Mouse (Mus musculus): ENCODE data around the gene Hist1h2be. TPM values are rescaled to one million over a fixed set of nuclear protein-coding genes. Genes with fewer than 3 reads are reported as not detected.
"Not testable (repeated sequence)": the region's sequence is repeated elsewhere in the genome, so short reads cannot be mapped to it uniquely, and the experiment has no call there.

Gene Hist1h2be
- polyA plus RNA-seq, 1 experiment from 2014 or later: 1.5 TPM

GRCm38 (mm10) chr13:23595622-23596372 is 25.1 kb downstream of the Hist1h2be start:
- no peaks in the 10 kb centered on the region for H3K9me3 ChIP-seq (ENCODE audit: control insufficient read depth, low read length)
- no peaks in the 10 kb centered on the region for H3K27me3 ChIP-seq (replicated peaks; ENCODE audit: control insufficient read depth, insufficient read depth, low read length)
- no peak for ATAC-seq (ENCODE audit: low read depth)
- no peak overlapping the region for H3K4me3 ChIP-seq (ENCODE audit: low read depth, low read length)
- 78% methylated on average over 7 of the region's 7 CpGs for WGBS
- no peak overlapping the region for H3K27ac ChIP-seq (replicated peaks; ENCODE audit: low read depth, low read length)
- no peak overlapping the region for H3K9ac ChIP-seq (ENCODE audit: low read depth, low read length)
- no peak for DNase-seq (ENCODE audit: low spot score)
- no peaks in the 10 kb centered on the region for H3K36me3 ChIP-seq (ENCODE audit: control insufficient read depth, insufficient read depth, low read length)
- no peaks in the 10 kb centered on the region for H3K4me1 ChIP-seq (ENCODE audit: control insufficient read depth, insufficient read depth, low read length)
- no peak overlapping the region for H3K4me2 ChIP-seq (ENCODE audit: low read depth, low read length)

DNA sequence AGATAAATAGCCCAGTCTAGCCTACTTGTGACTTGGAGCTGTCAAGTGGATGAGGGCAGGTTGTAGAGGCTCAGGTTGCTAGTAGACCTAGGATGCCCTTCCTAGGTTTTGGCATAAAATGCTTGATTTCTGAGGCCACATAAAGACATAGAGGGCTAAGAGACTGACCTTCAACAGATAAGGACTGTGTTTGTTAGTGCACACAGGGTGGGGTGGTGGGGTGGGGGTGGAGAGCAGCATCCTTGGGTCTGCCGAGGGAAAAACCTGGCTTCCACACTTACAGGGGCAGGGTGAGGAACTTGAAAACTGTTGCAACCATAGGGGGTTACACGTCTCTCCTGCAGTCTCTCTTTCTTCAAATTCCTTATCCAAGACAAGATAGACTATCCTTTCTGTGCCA is 25.7 kb downstream of the Hist1h2be start:
- Histone ChIP-seq H3K9me3 (ENCODE audit: control insufficient read depth, low read length) (no peaks in the 10 kb centered on the region), H3K36me3 (ENCODE audit: control insufficient read depth, insufficient read depth, low read length) (no peaks in the 10 kb centered on the region), H3K4me3 (ENCODE audit: low read depth, low read length) (no peak overlapping the region), H3K27me3 (replicated peaks; ENCODE audit: control insufficient read depth, insufficient read depth, low read length) (no peaks in the 10 kb centered on the region), H3K4me2 (ENCODE audit: low read depth, low read length) (no peak overlapping the region), H3K27ac (replicated peaks; ENCODE audit: low read depth, low read length) (no peak overlapping the region), H3K9ac (ENCODE audit: low read depth, low read length) (no peak overlapping the region), H3K4me1 (ENCODE audit: control insufficient read depth, insufficient read depth, low read length) (no peaks in the 10 kb centered on the region)
- 79% methylated on average over 2 of the region's 2 CpGs for WGBS
- no peak for ATAC-seq (ENCODE audit: low read depth)
- no peak for DNase-seq (ENCODE audit: low spot score)

DNA sequence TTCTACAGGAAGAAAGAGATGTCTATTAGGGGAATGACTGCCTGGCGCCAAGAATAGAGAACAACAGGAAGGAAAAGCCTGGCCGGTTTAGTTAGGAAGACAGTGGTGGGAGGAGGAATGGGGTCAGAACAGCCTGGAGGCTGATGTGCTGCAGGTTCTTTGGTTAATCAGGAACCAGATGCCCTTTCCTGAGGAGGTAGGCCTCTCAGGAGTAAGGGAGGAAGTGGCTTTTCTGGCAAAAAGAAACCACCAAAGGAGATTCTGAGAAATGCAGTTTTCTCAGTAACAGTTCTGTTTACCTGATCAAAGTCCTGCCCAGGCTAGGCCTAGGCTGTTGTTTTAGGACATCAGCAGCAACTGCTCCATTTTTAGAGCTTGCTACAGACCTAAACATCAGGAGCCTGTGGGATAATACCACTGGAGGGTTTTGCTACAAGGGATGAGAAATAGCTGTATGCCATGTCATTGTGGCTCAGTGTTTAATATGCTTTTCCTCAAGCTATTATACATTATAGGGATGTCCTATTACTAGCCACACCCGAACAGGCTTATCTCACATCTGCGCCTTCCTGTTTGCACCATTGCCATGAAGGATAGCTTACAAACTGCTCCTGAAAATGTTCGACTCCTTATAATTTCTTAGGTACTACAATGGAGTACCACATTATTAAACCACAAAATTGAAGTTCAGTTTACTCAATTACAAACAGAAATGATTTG is 27.7 kb downstream of the Hist1h2be start:
- Histone ChIP-seq H3K4me3 (ENCODE audit: low read depth, low read length) (no peak overlapping the region), H3K36me3 (ENCODE audit: control insufficient read depth, insufficient read depth, low read length) (no peaks in the 10 kb centered on the region), H3K4me1 (ENCODE audit: control insufficient read depth, insufficient read depth, low read length) (no peaks in the 10 kb centered on the region), H3K9me3 (ENCODE audit: control insufficient read depth, low read length) (no peaks in the 10 kb centered on the region), H3K27ac (replicated peaks; ENCODE audit: low read depth, low read length) (peak overlapping the region; percentile 33; the same call in 1 of the 2 replicates), H3K4me2 (ENCODE audit: low read depth, low read length) (no peak overlapping the region), H3K9ac (ENCODE audit: low read depth, low read length) (no peak overlapping the region), H3K27me3 (replicated peaks; ENCODE audit: control insufficient read depth, insufficient read depth, low read length) (no peaks in the 10 kb centered on the region)
- DNase-seq (ENCODE audit: low spot score): peak; percentile 27
- 67% methylated on average over 5 of the region's 5 CpGs for WGBS
- ATAC-seq (ENCODE audit: low read depth): no peak

DNA sequence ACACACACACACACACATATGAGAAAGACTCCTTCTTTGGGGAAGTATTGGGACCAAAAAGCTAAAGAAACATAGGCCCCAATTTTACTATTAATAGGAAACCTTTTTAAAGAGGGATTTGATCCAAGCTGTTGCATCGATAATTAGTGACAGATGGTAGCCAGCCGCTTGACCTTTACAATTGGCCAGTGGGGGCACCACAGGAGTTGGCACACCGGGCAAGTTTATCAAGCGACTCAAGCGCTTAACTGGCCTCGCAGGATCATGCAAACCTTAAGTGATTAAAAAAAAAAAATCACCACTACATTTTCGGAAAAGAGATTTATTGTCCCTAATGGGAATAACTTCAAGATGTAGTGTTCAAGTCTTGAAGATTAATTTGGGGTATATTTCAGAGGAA is 28.3 kb downstream of the Hist1h2be start:
- Histone ChIP-seq H3K4me3 (ENCODE audit: low read depth, low read length) (no peak overlapping the region), H3K27me3 (replicated peaks; ENCODE audit: control insufficient read depth, insufficient read depth, low read length) (no peaks in the 10 kb centered on the region), H3K9me3 (ENCODE audit: control insufficient read depth, low read length) (no peaks in the 10 kb centered on the region), H3K4me2 (ENCODE audit: low read depth, low read length) (no peak overlapping the region), H3K9ac (ENCODE audit: low read depth, low read length) (no peak overlapping the region), H3K4me1 (ENCODE audit: control insufficient read depth, insufficient read depth, low read length) (no peaks in the 10 kb centered on the region), H3K27ac (replicated peaks; ENCODE audit: low read depth, low read length) (no peak overlapping the region), H3K36me3 (ENCODE audit: control insufficient read depth, insufficient read depth, low read length) (no peaks in the 10 kb centered on the region)
- ATAC-seq (ENCODE audit: low read depth) (no peak), DNase-seq (ENCODE audit: low spot score) (no peak)
- 67% methylated on average over 7 of the region's 7 CpGs for WGBS

GRCm38 (mm10) chr13:23591886-23592285 is 29.0 kb downstream of the Hist1h2be start:
- ATAC-seq (ENCODE audit: low read depth); H3K4me1 ChIP-seq (ENCODE audit: control insufficient read depth, insufficient read depth, low read length); H3K27ac ChIP-seq (replicated peaks; ENCODE audit: low read depth, low read length); H3K27me3 ChIP-seq (replicated peaks; ENCODE audit: control insufficient read depth, insufficient read depth, low read length); H3K4me3 ChIP-seq (ENCODE audit: low read depth, low read length); H3K36me3 ChIP-seq (ENCODE audit: control insufficient read depth, insufficient read depth, low read length); H3K4me2 ChIP-seq (ENCODE audit: low read depth, low read length); DNase-seq (ENCODE audit: low spot score); H3K9me3 ChIP-seq (ENCODE audit: control insufficient read depth, low read length); H3K9ac ChIP-seq (ENCODE audit: low read depth, low read length): not testable (repeated sequence)
- 85% methylated on average over 7 of the region's 7 CpGs for WGBS

DNA sequence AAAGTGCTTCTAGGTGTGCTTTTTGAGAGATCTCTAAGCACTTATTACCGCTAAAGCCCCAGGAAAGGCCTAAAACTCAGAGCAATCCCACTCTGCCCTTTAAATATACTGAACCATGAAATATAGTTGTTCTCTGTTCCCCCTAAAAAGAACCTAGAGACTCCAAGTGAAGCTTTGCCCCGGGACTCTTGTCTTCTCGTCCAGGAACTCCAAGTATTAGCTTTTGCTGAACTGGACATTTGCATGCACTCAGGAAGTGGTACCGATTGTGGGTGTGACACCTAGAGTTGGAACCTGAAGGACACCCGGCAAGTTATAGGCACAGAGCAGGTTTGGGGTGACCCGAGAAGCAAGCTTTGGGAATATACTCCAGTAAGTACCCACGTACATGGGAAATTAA is 29.7 kb downstream of the Hist1h2be start:
- Histone ChIP-seq H3K9me3 (ENCODE audit: control insufficient read depth, low read length) (no peaks in the 10 kb centered on the region), H3K4me3 (ENCODE audit: low read depth, low read length) (no peak overlapping the region), H3K4me1 (ENCODE audit: control insufficient read depth, insufficient read depth, low read length) (0 out of 2 replicates have a peak, but pooled peaks cover 5% of the 10 kb centered on the region), H3K9ac (ENCODE audit: low read depth, low read length) (no peak overlapping the region), H3K27ac (replicated peaks; ENCODE audit: low read depth, low read length) (no peak overlapping the region), H3K4me2 (ENCODE audit: low read depth, low read length) (no peak overlapping the region), H3K27me3 (replicated peaks; ENCODE audit: control insufficient read depth, insufficient read depth, low read length) (no peaks in the 10 kb centered on the region), H3K36me3 (ENCODE audit: control insufficient read depth, insufficient read depth, low read length) (no peaks in the 10 kb centered on the region)
- ATAC-seq (ENCODE audit: low read depth) (no peak), DNase-seq (ENCODE audit: low spot score) (no peak)
- WGBS: 94% methylated on average over 7 of the region's 7 CpGs

DNA sequence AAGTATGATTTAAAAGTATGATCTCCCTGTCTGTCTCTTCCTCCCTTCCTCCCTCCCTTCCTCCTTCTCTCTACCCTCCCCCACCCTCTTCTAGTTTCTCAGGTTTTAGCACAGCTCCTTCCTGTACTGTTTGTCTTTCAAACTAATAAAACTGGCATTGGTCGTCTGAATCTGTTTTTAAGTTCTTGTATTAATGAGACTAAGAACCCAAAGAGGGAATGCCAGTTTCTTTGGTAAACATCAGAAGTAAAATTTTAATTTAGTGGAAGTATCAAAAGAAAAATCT is 34.0 kb downstream of the Hist1h2be start:
- H3K4me2 ChIP-seq (ENCODE audit: low read depth, low read length): peak overlapping the region; percentile 65
- no peaks in the 10 kb centered on the region for H3K36me3 ChIP-seq (ENCODE audit: control insufficient read depth, insufficient read depth, low read length)
- H3K4me3 ChIP-seq (ENCODE audit: low read depth, low read length): peak overlapping the region; percentile 45
- peak overlapping the region; percentile 93 for H3K27ac ChIP-seq (replicated peaks; ENCODE audit: low read depth, low read length)
- 6% methylated on average over 1 of the region's 1 CpGs for WGBS
- peak overlapping the region; percentile 66 for H3K9ac ChIP-seq (ENCODE audit: low read depth, low read length)
- no peaks in the 10 kb centered on the region for H3K9me3 ChIP-seq (ENCODE audit: control insufficient read depth, low read length)
- DNase-seq (ENCODE audit: low spot score): no peak
- no peak for ATAC-seq (ENCODE audit: low read depth)
- peaks cover 23% of the 10 kb centered on the region; the same call in 1 of the 2 replicates for H3K4me1 ChIP-seq (ENCODE audit: control insufficient read depth, insufficient read depth, low read length)
- no peaks in the 10 kb centered on the region for H3K27me3 ChIP-seq (replicated peaks; ENCODE audit: control insufficient read depth, insufficient read depth, low read length)

- Histone ChIP-seq H3K36me3 (ENCODE audit: control insufficient read depth, insufficient read depth, low read length) (no peaks in the 10 kb centered on the region), H3K4me2 (ENCODE audit: low read depth, low read length) (peak overlapping the region; percentile 65), H3K9me3 (ENCODE audit: control insufficient read depth, low read length) (no peaks in the 10 kb centered on the region), H3K4me1 (ENCODE audit: control insufficient read depth, insufficient read depth, low read length) (peaks cover 23% of the 10 kb centered on the region; the same call in 1 of the 2 replicates), H3K9ac (ENCODE audit: low read depth, low read length) (peak overlapping the region; percentile 66), H3K27ac (replicated peaks; ENCODE audit: low read depth, low read length) (peak overlapping the region; percentile 93), H3K4me3 (ENCODE audit: low read depth, low read length) (peak overlapping the region; percentile 45), H3K27me3 (replicated peaks; ENCODE audit: control insufficient read depth, insufficient read depth, low read length) (no peaks in the 10 kb centered on the region)
- peak; percentile 24 for DNase-seq (ENCODE audit: low spot score)
- ATAC-seq (ENCODE audit: low read depth): no peak
- WGBS: 2% methylated on average over 21 of the region's 22 CpGs
Observed at GRCm38 (mm10) chr13:23586099-23586939, 34.6 kb downstream of the Hist1h2be start.

Data from embryonic facial prominence, embryonic 14.5 days (tissue).